Mouse (Mus musculus): Measurements from ENCODE around the gene Prdm5.

GRCm38 (mm10) chr6:65862836-65863235, 84.0 kb downstream of the Prdm5 start:
- TF ChIP-seq CTCF (IDR thresholded peaks at IDR 0.05; ENCODE audit: low read depth) (no peak), EP300 (optimal IDR thresholded peaks at IDR 0.05) (no peak)
